Mouse (Mus musculus): ENCODE measurements around the gene Lrrc8e.
A peak's percentile ranks its signal among the peaks of the same experiment; 100 is the strongest.

The Lrrc8e gene

GRCm38 (mm10) chr8:4258233-4258632, 31.6 kb downstream of the Lrrc8e start:
- peak; percentile 70 for DNase-seq (ENCODE audit: low spot score)

GRCm38 (mm10) chr8:4258678-4259077, 32.1 kb downstream of the Lrrc8e start:
- DNase-seq (ENCODE audit: low spot score) = no peak

GRCm38 (mm10) chr8:4259125-4259804, 32.6 kb downstream of the Lrrc8e start, which contains the start of gene Ctxn1:
TSS of gene Ctxn1 (minus strand) at chr8:4259274.
- DNase-seq (ENCODE audit: low spot score) = peak; percentile 97

GRCm38 (mm10) chr8:4259805-4260170, 33.2 kb downstream of the Lrrc8e start:
- DNase-seq (ENCODE audit: low spot score) = no peak

- DNase-seq (ENCODE audit: low spot score) = no peak
Measured at GRCm38 (mm10) chr8:4263105-4263791, 36.6 kb downstream of the Lrrc8e start.

- no peak for DNase-seq (ENCODE audit: low spot score)
Measured at GRCm38 (mm10) chr8:4265160-4265914, 38.7 kb downstream of the Lrrc8e start.

- DNase-seq (ENCODE audit: low spot score) = no peak
Measured at GRCm38 (mm10) chr8:4267627-4268026, 41.0 kb downstream of the Lrrc8e start.

GRCm38 (mm10) chr8:4269609-4270008, 43.0 kb downstream of the Lrrc8e start:
- DNase-seq (ENCODE audit: low spot score) = no peak

GRCm38 (mm10) chr8:4275275-4276110, 48.9 kb downstream of the Lrrc8e start, which contains the start of gene Timm44:
TSS of gene Timm44 (minus strand) at chr8:4275913.
- DNase-seq (ENCODE audit: low spot score) = peak; percentile 91

GRCm38 (mm10) chr8:4276111-4276465, 49.5 kb downstream of the Lrrc8e start:
- DNase-seq (ENCODE audit: low spot score) = no peak
